Comparison of ENCODE assay signal across 8 mouse cellular contexts in the genomic region with DNA sequence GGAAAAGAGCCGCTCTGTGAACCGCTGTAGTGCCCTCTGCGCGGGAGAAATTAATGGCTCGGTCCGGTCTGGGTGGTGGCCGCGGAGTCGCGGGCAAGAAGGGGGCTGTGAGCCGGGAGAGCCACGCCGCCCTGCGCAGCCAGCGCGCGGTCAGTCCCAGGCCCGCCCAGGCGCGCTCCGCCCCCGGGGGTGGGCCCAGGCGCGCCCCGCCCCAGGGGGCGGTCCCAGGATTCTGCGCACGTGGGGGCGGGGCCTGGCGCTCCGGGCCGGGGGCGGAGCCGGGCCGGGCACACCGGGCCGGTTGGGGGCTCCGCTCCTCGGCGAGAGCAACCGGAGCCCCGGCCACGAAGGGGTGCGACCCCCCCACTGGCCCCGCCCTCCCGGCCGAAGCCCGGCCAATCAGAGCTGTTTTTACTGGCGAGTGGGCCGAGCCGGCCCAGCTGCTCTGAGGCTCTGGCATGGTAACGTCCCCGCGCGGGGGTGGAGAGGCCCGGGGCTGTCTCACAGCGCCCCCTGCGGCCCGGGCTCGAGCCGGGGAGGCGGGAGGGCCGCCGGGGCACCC. TPM values are rescaled to one million over a fixed set of nuclear protein-coding genes. Genes with fewer than 3 reads are reported as not detected.
DNase-seq lines count a peak whose midpoint lies in the region; ATAC-seq lines count a peak whose summit lies in the region.

A gene (plus strand): TSS at position 275 of the 562 bp plus-strand sequence.

- ATAC-seq in common myeloid progenitor, adult 5-6 weeks (replicated peaks; ENCODE audit: low read depth, poor library complexity, severe bottlenecking): peak; percentile 85

- H3K9me3 ChIP-seq in megakaryocyte, embryonic 14.5 days: peaks cover 5% of the 10 kb centered on the region; the same call in 1 of the 2 replicates

- peak within 1 kb of the TSS; percentile 90 for H3K4me3 ChIP-seq in megakaryocyte, embryonic 14.5 days (replicated peaks)

- H3K36me3 ChIP-seq in megakaryocyte, embryonic 14.5 days (replicated peaks; ENCODE audit: low read length): no peaks in the 10 kb centered on the region

- peaks cover 19% of the 10 kb centered on the region for H3K4me1 ChIP-seq in megakaryocyte, embryonic 14.5 days

- H3K27me3 ChIP-seq in megakaryocyte, embryonic 14.5 days (replicated peaks): peaks cover 20% of the 10 kb centered on the region

- DNase-seq in ZHBTc4 (ENCODE audit: low read depth, low spot score): peak; percentile 91
- DNase-seq in gastrocnemius, adult 8-10 months (ENCODE audit: low spot score in 2 of 2): peak; percentile 96
- DNase-seq in hindlimb bud, embryonic 11.5 days (ENCODE audit: extremely low spot score, low read depth, low spot score): peak; percentile 22
- peak; percentile 88 to 97 for DNase-seq in left cerebral cortex, adult 8-10 months (ENCODE audit: low spot score in 2 of 2)
- peak; percentile 97 for DNase-seq in right cerebral cortex, postnatal 10 days (ENCODE audit: low spot score in 2 of 2)
- DNase-seq in urinary bladder, postnatal 25 days (ENCODE audit: low spot score): peak; percentile 95

RNA-seq across cellular contexts. Expression of the gene that starts here (rescaled TPM):
- total RNA-seq in common myeloid progenitor, adult 5-6 weeks (2017): 4.3 and 13.7 TPM in 2 replicates
- total RNA-seq in gastrocnemius, adult 8-10 months (2022): 10 to 100 TPM; 22.5 to 28.5 (median 25.7) TPM
- 10 to 100 TPM; 87.9 to 95.7 (median 93.4) TPM for total RNA-seq in left cerebral cortex, adult 8-10 months (2022)
- polyA plus RNA-seq in megakaryocyte, embryonic 14.5 days (2012; ENCODE audit: insufficient read depth, low replicate concordance): 14.7 and 16.8 TPM in 2 replicates

Comparison
In these comparisons a context has a peak if more than half of its experiments do, and no peak if none do; other contexts are left out.
1. Peak in every context shown above with its lines: DNase-seq, ATAC-seq and H3K4me3 ChIP-seq.
2. DNase-seq: peak in every context shown above with its lines; median percentile 97 in right cerebral cortex, postnatal 10 days; 96 in gastrocnemius, adult 8-10 months; 95 in urinary bladder, postnatal 25 days; 92 in left cerebral cortex, adult 8-10 months; 91 in ZHBTc4; 22 in hindlimb bud, embryonic 11.5 days.